Mouse (Mus musculus): ENCODE results near the gene Caln1.
A peak's percentile ranks its signal among the peaks of the same experiment; 100 is the strongest.

Caln1 gene

GRCm38 (mm10) chr5:130369237-130369636 lies at the start of gene Caln1:
TSS of gene Caln1 (plus strand) at chr5:130369455.
- no peak for DNase-seq (ENCODE audit: low read depth, low spot score)

- DNase-seq (ENCODE audit: low read depth, low spot score), result no peak
These were observed 49.5 kb upstream of the Caln1 start for GRCm38 (mm10) chr5:130319783-130320182.

GRCm38 (mm10) chr5:130320485-130320884 lies 48.8 kb upstream of the Caln1 start:
- DNase-seq (ENCODE audit: low read depth, low spot score), result peak; percentile 21

GRCm38 (mm10) chr5:130325486-130325885 lies 43.8 kb upstream of the Caln1 start:
- no peak for DNase-seq (ENCODE audit: low read depth, low spot score)

GRCm38 (mm10) chr5:130327615-130328263 lies 41.5 kb upstream of the Caln1 start:
- DNase-seq (ENCODE audit: low read depth, low spot score), result no peak

GRCm38 (mm10) chr5:130328366-130328765 lies 40.9 kb upstream of the Caln1 start:
- no peak for DNase-seq (ENCODE audit: low read depth, low spot score)

GRCm38 (mm10) chr5:130329889-130330288 lies 39.4 kb upstream of the Caln1 start:
- DNase-seq (ENCODE audit: low read depth, low spot score), result no peak

GRCm38 (mm10) chr5:130330801-130331200 lies 38.5 kb upstream of the Caln1 start:
- no peak for DNase-seq (ENCODE audit: low read depth, low spot score)

- no peak for DNase-seq (ENCODE audit: low read depth, low spot score)
These were observed 38.0 kb upstream of the Caln1 start for GRCm38 (mm10) chr5:130331206-130331605.

- no peak for DNase-seq (ENCODE audit: low read depth, low spot score)
These were observed 35.7 kb upstream of the Caln1 start for GRCm38 (mm10) chr5:130333566-130333965.

GRCm38 (mm10) chr5:130333971-130334370 lies 35.3 kb upstream of the Caln1 start:
- no peak for DNase-seq (ENCODE audit: low read depth, low spot score)

GRCm38 (mm10) chr5:130335462-130335861 lies 33.8 kb upstream of the Caln1 start:
- DNase-seq (ENCODE audit: low read depth, low spot score), result peak; percentile 31

- DNase-seq (ENCODE audit: low read depth, low spot score), result no peak
These were observed 28.6 kb upstream of the Caln1 start for GRCm38 (mm10) chr5:130340656-130341055.

GRCm38 (mm10) chr5:130344999-130345398 lies 24.3 kb upstream of the Caln1 start:
- DNase-seq (ENCODE audit: low read depth, low spot score), result no peak

- DNase-seq (ENCODE audit: low read depth, low spot score), result no peak
These were observed 23.4 kb upstream of the Caln1 start for GRCm38 (mm10) chr5:130345871-130346270.

GRCm38 (mm10) chr5:130355223-130355622 lies 14.0 kb upstream of the Caln1 start:
- DNase-seq (ENCODE audit: low read depth, low spot score), result no peak

GRCm38 (mm10) chr5:130363111-130363510 lies 6.1 kb upstream of the Caln1 start:
- DNase-seq (ENCODE audit: low read depth, low spot score), result peak; percentile 94

- DNase-seq (ENCODE audit: low read depth, low spot score), result peak; percentile 82
These were observed 5.5 kb upstream of the Caln1 start for GRCm38 (mm10) chr5:130363773-130364172.

GRCm38 (mm10) chr5:130368236-130368635 lies 1.0 kb upstream of the Caln1 start:
- no peak for DNase-seq (ENCODE audit: low read depth, low spot score)

- DNase-seq (ENCODE audit: low read depth, low spot score), result no peak
These were observed 6.2 kb downstream of the Caln1 start for GRCm38 (mm10) chr5:130375411-130375810.

- no peak for DNase-seq (ENCODE audit: low read depth, low spot score)
These were observed 15.1 kb downstream of the Caln1 start, which contains the start of gene A330070K13Rik for GRCm38 (mm10) chr5:130384222-130384912. TSS of gene A330070K13Rik (minus strand) at chr5:130384631.

GRCm38 (mm10) chr5:130386418-130386817 lies 17.2 kb downstream of the Caln1 start:
- no peak for DNase-seq (ENCODE audit: low read depth, low spot score)
